ENCODE assay signal across 16 mouse cellular contexts in genomic region chrX:73738155-73738554, GRCm38 (mm10). TPM values are rescaled to one million over a fixed set of nuclear protein-coding genes. Genes with fewer than 3 reads are reported as not detected.
DNase-seq lines count a peak whose midpoint lies in the region; ATAC-seq and TF ChIP-seq lines count a peak whose summit lies in the region.
"Had no signal": no experiment of that assay in that cellular context is flagged by ENCODE, and none has a peak within 500 bp of the region (broad histone marks: within the 10 kb centered on the region; RNA-seq: fewer than 3 reads in every experiment).

No protein-coding gene starts in this region.

- in situ Hi-C loops in ES-E14 (cut with MboI; ENCODE audit: low sequenced_read_pairs in 2 of 2, unreplicated experiment in 2 of 2): no loop called here

- H3K9me3 ChIP-seq in kidney, postnatal 0 days (replicated peaks; ENCODE audit: low read length): no peaks in the 10 kb centered on the region
- no peaks in the 10 kb centered on the region for H3K9me3 ChIP-seq in ES-E14 (ENCODE audit: control insufficient read depth, insufficient read depth, low read depth, low read length)
- H3K9me3 ChIP-seq: embryonic facial prominence, embryonic 15.5 days; forebrain, embryonic 12.5 days; G1E; heart, embryonic 12.5 days; liver, embryonic 13.5 days had no signal

- no peak overlapping the region for H3K27ac ChIP-seq in kidney, postnatal 0 days
- H3K27ac ChIP-seq in ES-E14 (ENCODE audit: insufficient read depth, low read depth, low read length, poor library complexity, severe bottlenecking): peak overlapping the region; percentile 94
- H3K27ac ChIP-seq: embryonic facial prominence, embryonic 15.5 days; forebrain, embryonic 12.5 days; liver, embryonic 13.5 days had no signal

- H3K9ac ChIP-seq in kidney, postnatal 0 days (ENCODE audit: low read depth, low read length): no peak overlapping the region
- H3K9ac ChIP-seq in ES-E14 (ENCODE audit: insufficient read depth, low read depth, low read length, poor library complexity, severe bottlenecking): peak overlapping the region; percentile 54; the same call in 1 of the 2 replicates
- H3K9ac ChIP-seq: embryonic facial prominence, embryonic 15.5 days; forebrain, embryonic 12.5 days; heart, embryonic 12.5 days; liver, embryonic 13.5 days had no signal

- H3K36me3 ChIP-seq in kidney, postnatal 0 days (ENCODE audit: insufficient read depth, low read length): no peaks in the 10 kb centered on the region
- no peaks in the 10 kb centered on the region for H3K36me3 ChIP-seq in ES-E14 (ENCODE audit: control insufficient read depth, insufficient read depth, low read length, poor library complexity, severe bottlenecking)
- H3K36me3 ChIP-seq: embryonic facial prominence, embryonic 15.5 days; forebrain, embryonic 12.5 days; liver, embryonic 13.5 days had no signal

- 87% methylated on average over 1 of the region's 1 CpGs for WGBS in kidney, postnatal 0 days

- no peak for ATAC-seq in kidney, postnatal 0 days (replicated peaks; ENCODE audit: low FRiP score, low read depth)
- ATAC-seq in megakaryocyte progenitor cell, adult 5-6 weeks (replicated peaks; ENCODE audit: poor library complexity): peak; percentile 64; the same call in 1 of the 2 replicates
- ATAC-seq: intestine, embryonic 16.5 days had no signal

- H3K27me3 ChIP-seq in kidney, postnatal 0 days (ENCODE audit: insufficient read depth, low read length): no peaks in the 10 kb centered on the region
- H3K27me3 ChIP-seq: embryonic facial prominence, embryonic 15.5 days; forebrain, embryonic 12.5 days; liver, embryonic 13.5 days had no signal

- no peak for DNase-seq in kidney, postnatal 0 days (ENCODE audit: low spot score)
- DNase-seq in kidney, adult 18-20 months: no peak
- peak; percentile 6 for DNase-seq in lung, postnatal 10 days
- DNase-seq in lung, adult 18-20 months: no peak
- no peak for DNase-seq in ES-E14 (ENCODE audit: low read depth, low spot score)
- DNase-seq in right cerebral cortex, postnatal 14 days: no peak
- DNase-seq: gastrocnemius, postnatal 10 days; liver, embryonic 13.5 days; right cerebral cortex, adult 18-20 months had no signal

- no peaks in the 10 kb centered on the region for H3K4me1 ChIP-seq in kidney, postnatal 0 days (replicated peaks; ENCODE audit: insufficient read depth, low read length)
- peaks cover 5 to 13% of the 10 kb centered on the region in 2 experiments; a peak in 3 of 4 replicates for H3K4me1 ChIP-seq in ES-E14 (ENCODE audit: control insufficient read depth in 2 of 2, insufficient read depth in 2 of 2, low read length in 2 of 2, poor library complexity in 1 of 2)
- H3K4me1 ChIP-seq: embryonic facial prominence, embryonic 15.5 days; forebrain, embryonic 12.5 days; heart, embryonic 12.5 days; liver, embryonic 13.5 days had no signal

- TF ChIP-seq CTCF in kidney, postnatal 0 days (IDR thresholded peaks at IDR 0.05; ENCODE audit: low read depth): peak; percentile 24; the same call in 1 of the 2 replicates

- H3K4me2 ChIP-seq in kidney, postnatal 0 days (ENCODE audit: low read length): no peak overlapping the region
- H3K4me2 ChIP-seq: embryonic facial prominence, embryonic 15.5 days; forebrain, embryonic 12.5 days; heart, embryonic 12.5 days; liver, embryonic 13.5 days had no signal

- H3K4me3 ChIP-seq in kidney, postnatal 0 days (replicated peaks; ENCODE audit: low read depth, low read length): no peak overlapping the region
- H3K4me3 ChIP-seq in ES-E14 (ENCODE audit: insufficient read depth in 1 of 2, low read depth in 1 of 2, low read length in 2 of 2, poor library complexity in 1 of 2, severe bottlenecking in 1 of 2): no peak overlapping the region
- H3K4me3 ChIP-seq: embryonic facial prominence, embryonic 15.5 days; forebrain, embryonic 12.5 days; heart, embryonic 12.5 days; liver, embryonic 13.5 days had no signal

TF ChIP-seq in ES-E14, 5 proteins besides CTCF, POLR2A, EP300 and RAD21:
- no peak for TF ChIP-seq HCFC1 (IDR thresholded peaks at IDR 0.05; ENCODE audit: borderline replicate concordance, insufficient read depth, low read length)

RNA-seq across cellular contexts. Expression of gene Plxnb3, which starts 18.7 kb away (rescaled TPM):
- 0.14 and 0.15 TPM in 2 replicates for polyA plus RNA-seq in kidney, postnatal 0 days (2015; fragmentation: Nextera tagmentation; extraction: Ambion mirVana)
- 0.27 and 0.32 TPM in 2 replicates for total RNA-seq in ES-E14 (2012; rRNA removed)
- total RNA-seq in megakaryocyte progenitor cell, adult 5-6 weeks (2015): not detected in 2 replicates
- total RNA-seq in megakaryocyte progenitor cell, adult 5-6 weeks (2017): 0.50 TPM in 1 of 2 replicates, not detected in the other
- total RNA-seq: hematopoietic stem cell, adult 5-6 weeks had no signal

RNA-seq across cellular contexts. Expression of gene Abcd1, which starts 21.8 kb away (rescaled TPM):
- 12.3 and 14.1 TPM in 2 replicates for polyA plus RNA-seq in kidney, postnatal 0 days (2015; fragmentation: Nextera tagmentation; extraction: Ambion mirVana)
- total RNA-seq in ES-E14 (2012; rRNA removed): 4.2 and 5.0 TPM in 2 replicates
- total RNA-seq in megakaryocyte progenitor cell, adult 5-6 weeks (2015): 34.7 and 37.8 TPM in 2 replicates
- 13.6 and 19.4 TPM in 2 replicates for total RNA-seq in megakaryocyte progenitor cell, adult 5-6 weeks (2017)

RNA-seq across cellular contexts. Expression of gene Bcap31, which starts 22.2 kb away (rescaled TPM):
- 285 and 288 TPM in 2 replicates for polyA plus RNA-seq in kidney, postnatal 0 days (2015; fragmentation: Nextera tagmentation; extraction: Ambion mirVana)
- total RNA-seq in ES-E14 (2012; rRNA removed): 246 and 314 TPM in 2 replicates
- total RNA-seq in megakaryocyte progenitor cell, adult 5-6 weeks (2015): 265 and 285 TPM in 2 replicates
- total RNA-seq in megakaryocyte progenitor cell, adult 5-6 weeks (2017): 218 and 226 TPM in 2 replicates

RNA-seq across cellular contexts. Expression of gene Srpk3, which starts 36.0 kb away (rescaled TPM):
- 2.4 TPM in 2 replicates for polyA plus RNA-seq in kidney, postnatal 0 days (2015; fragmentation: Nextera tagmentation; extraction: Ambion mirVana)
- 1.2 and 1.5 TPM in 2 replicates for total RNA-seq in ES-E14 (2012; rRNA removed)
- not detected in 2 replicates for total RNA-seq in megakaryocyte progenitor cell, adult 5-6 weeks (2015)
- 0.20 TPM in 1 of 2 replicates, not detected in the other for total RNA-seq in megakaryocyte progenitor cell, adult 5-6 weeks (2017)
- total RNA-seq: hematopoietic stem cell, adult 5-6 weeks had no signal
- polyA plus RNA-seq: G1E had no signal

RNA-seq across cellular contexts. Expression of gene Idh3g, which starts 48.5 kb away (rescaled TPM):
- 256 and 265 TPM in 2 replicates for polyA plus RNA-seq in kidney, postnatal 0 days (2015; fragmentation: Nextera tagmentation; extraction: Ambion mirVana)
- total RNA-seq in ES-E14 (2012; rRNA removed): 169 and 194 TPM in 2 replicates
- total RNA-seq in megakaryocyte progenitor cell, adult 5-6 weeks (2015): 376 and 396 TPM in 2 replicates
- total RNA-seq in megakaryocyte progenitor cell, adult 5-6 weeks (2017): 231 and 238 TPM in 2 replicates
